In genomic region chr19:24633008-24633407, GRCm38 (mm10) we compare ENCODE assay signal across 28 mouse cellular contexts. TPM values are rescaled to one million over a fixed set of nuclear protein-coding genes. Genes with fewer than 3 reads are reported as not detected.
A peak's percentile ranks its signal among the peaks of the same experiment; 100 is the strongest.
DNase-seq lines count a peak whose midpoint lies in the region; ATAC-seq and TF ChIP-seq lines count a peak whose summit lies in the region.
"Had no signal": no experiment of that assay in that cellular context is flagged by ENCODE, and none has a peak within 500 bp of the region (broad histone marks: within the 10 kb centered on the region; RNA-seq: fewer than 3 reads in every experiment).

No protein-coding gene starts in this region.

- TF ChIP-seq CTCF in intestine, postnatal 0 days (IDR thresholded peaks at IDR 0.05; ENCODE audit: low read depth) = no peak
- no peak for TF ChIP-seq CTCF in stomach, postnatal 0 days (IDR thresholded peaks at IDR 0.05; ENCODE audit: low read depth)

- no peak overlapping the region for H3K9ac ChIP-seq in intestine, postnatal 0 days (ENCODE audit: low read depth, low read length)
- H3K9ac ChIP-seq in stomach, postnatal 0 days (ENCODE audit: low read length) = no peak overlapping the region
- H3K9ac ChIP-seq: embryonic facial prominence, embryonic 13.5 days; embryonic facial prominence, embryonic 15.5 days; forebrain, embryonic 12.5 days had no signal

- no peak for TF ChIP-seq EP300 in stomach, postnatal 0 days (optimal IDR thresholded peaks at IDR 0.05)

- H3K27me3 ChIP-seq in intestine, postnatal 0 days (replicated peaks; ENCODE audit: control insufficient read depth, insufficient read depth, low read length) = no peaks in the 10 kb centered on the region
- no peaks in the 10 kb centered on the region for H3K27me3 ChIP-seq in stomach, postnatal 0 days (ENCODE audit: control insufficient read depth, insufficient read depth, low read length)
- H3K27me3 ChIP-seq: embryonic facial prominence, embryonic 15.5 days; forebrain, embryonic 12.5 days; Patski had no signal

- no peak overlapping the region for H3K27ac ChIP-seq in intestine, postnatal 0 days (ENCODE audit: low read depth, low read length)
- H3K27ac ChIP-seq in stomach, postnatal 0 days (replicated peaks) = no peak overlapping the region
- H3K27ac ChIP-seq: embryonic facial prominence, embryonic 13.5 days; embryonic facial prominence, embryonic 15.5 days; forebrain, embryonic 10.5 days; forebrain, embryonic 12.5 days had no signal

- no peaks in the 10 kb centered on the region for H3K9me3 ChIP-seq in intestine, postnatal 0 days (ENCODE audit: control insufficient read depth)
- H3K9me3 ChIP-seq in stomach, postnatal 0 days (ENCODE audit: control insufficient read depth, low read length) = no peaks in the 10 kb centered on the region
- H3K9me3 ChIP-seq: embryonic facial prominence, embryonic 13.5 days; embryonic facial prominence, embryonic 15.5 days; forebrain, embryonic 10.5 days; forebrain, embryonic 12.5 days; G1E had no signal

- no peaks in the 10 kb centered on the region for H3K4me1 ChIP-seq in intestine, postnatal 0 days (replicated peaks; ENCODE audit: control insufficient read depth, insufficient read depth, low read length)
- H3K4me1 ChIP-seq in stomach, postnatal 0 days (replicated peaks; ENCODE audit: control insufficient read depth, insufficient read depth) = no peaks in the 10 kb centered on the region
- H3K4me1 ChIP-seq: embryonic facial prominence, embryonic 13.5 days; embryonic facial prominence, embryonic 15.5 days; forebrain, embryonic 10.5 days; forebrain, embryonic 12.5 days had no signal

- peak; percentile 62 for DNase-seq in heart, adult 11 months
- DNase-seq in heart, postnatal 4 days = no peak
- no peak for DNase-seq in stomach, postnatal 0 days (ENCODE audit: low spot score)
- DNase-seq in frontal cortex, postnatal 10 days (ENCODE audit: low spot score in 2 of 2) = no peak
- DNase-seq in heart, adult 8-10 months (ENCODE audit: low spot score) = no peak
- DNase-seq: adrenal gland, adult 8-10 months; adrenal gland, postnatal 14 days; adrenal gland, postnatal 36 days; B cell, adult 2 months; cerebellum, adult 11-12 months; cerebellum, adult 2 months; cerebellum, adult 9-10 months; cerebellum, postnatal 10 days; cerebellum, postnatal 25 days; embryo, embryonic 11 days had no signal

- no peak overlapping the region for H3K4me2 ChIP-seq in intestine, postnatal 0 days (replicated peaks; ENCODE audit: low read depth)
- no peak overlapping the region for H3K4me2 ChIP-seq in stomach, postnatal 0 days (replicated peaks; ENCODE audit: low read depth)
- H3K4me2 ChIP-seq: embryonic facial prominence, embryonic 13.5 days; embryonic facial prominence, embryonic 15.5 days; forebrain, embryonic 12.5 days had no signal

- WGBS in intestine, postnatal 0 days = 52% methylated on average over 3 of the region's 3 CpGs
- WGBS in stomach, postnatal 0 days = 60% methylated on average over 3 of the region's 3 CpGs

- ATAC-seq in intestine, postnatal 0 days = peak; percentile 79
- ATAC-seq in stomach, postnatal 0 days (ENCODE audit: low FRiP score, low TSS enrichment) = peak; percentile 35; the same call in 1 of the 2 replicates
- ATAC-seq: activated CD4-positive, CD25-positive, alpha-beta regulatory T cell, adult 4 months; CD4-positive, CD25-positive, alpha-beta regulatory T cell, adult 4 months; forebrain, embryonic 14.5 days; forebrain, embryonic 16.5 days; Patski had no signal

- no peak overlapping the region for H3K4me3 ChIP-seq in intestine, postnatal 0 days (ENCODE audit: low read depth, low read length)
- no peak overlapping the region for H3K4me3 ChIP-seq in stomach, postnatal 0 days (ENCODE audit: low read depth, low read length)
- H3K4me3 ChIP-seq: embryonic facial prominence, embryonic 13.5 days; embryonic facial prominence, embryonic 15.5 days; erythroblast, embryonic 14.5 days; forebrain, embryonic 10.5 days; forebrain, embryonic 12.5 days had no signal

- no peaks in the 10 kb centered on the region for H3K36me3 ChIP-seq in intestine, postnatal 0 days (ENCODE audit: control insufficient read depth, insufficient read depth)
- H3K36me3 ChIP-seq in stomach, postnatal 0 days (ENCODE audit: control insufficient read depth, insufficient read depth, low read length) = no peaks in the 10 kb centered on the region
- H3K36me3 ChIP-seq: embryonic facial prominence, embryonic 13.5 days; embryonic facial prominence, embryonic 15.5 days; forebrain, embryonic 10.5 days; forebrain, embryonic 12.5 days; G1E had no signal

RNA-seq across cellular contexts. Expression of gene Tmem252, which starts 40.8 kb away (rescaled TPM):
- total RNA-seq in heart, postnatal 4 days (2021) = under 1 TPM; 0.14 to 0.20 TPM
- 9.3 and 11.3 TPM in 2 replicates for polyA plus RNA-seq in intestine, postnatal 0 days (2015; fragmentation: Nextera tagmentation; extraction: Ambion mirVana)
- 5.8 and 6.1 TPM in 2 replicates for polyA plus RNA-seq in stomach, postnatal 0 days (2015; fragmentation: Nextera tagmentation; extraction: Ambion mirVana)
- total RNA-seq in heart, adult 8-10 months (2022) = under 1 TPM in 3 of 4 experiments, not detected in 1; 0.09 to 0.11 (median 0.09) TPM
- total RNA-seq: CH12.LX had no signal
- polyA plus RNA-seq: activated CD4-positive, CD25-positive, alpha-beta regulatory T cell, adult 4 months; CD4-positive, CD25-positive, alpha-beta regulatory T cell, adult 4 months; erythroblast, embryonic 14.5 days; G1E had no signal
